Mouse (Mus musculus) liver, embryonic 11.5 days (tissue): ENCODE data around the gene Mrpl36. TPM values are rescaled to one million over a fixed set of nuclear protein-coding genes. Genes with fewer than 3 reads are reported as not detected.

Source experiments
- ATAC-seq: fragments of 200-750 bp; cut with Nextera tagmentation; replicated peaks from 2 replicates; pipeline ENCODE4 v1.8.0; 2017; ENCODE audit warnings: moderate number of reproducible peaks, mild to moderate bottlenecking, moderate TSS enrichment, moderate library complexity; ENCODE audit not compliant: low FRiP score
- DNase-seq: peaks from one replicate; pipeline ENCODE4 v3.0.0-alpha.2; 2017; ENCODE audit warnings: low spot score
- H3K27ac ChIP-seq: fragments of 300-500 bp; sonication (generic); 2 replicates; pipeline ENCODE4 v1.5.1; 2014; ENCODE audit warnings: mild to moderate bottlenecking, low read depth, low read length, control low read depth
- H3K27me3 ChIP-seq: fragments of 300-500 bp; sonication (generic); replicated peaks from 2 replicates; pipeline ENCODE4 v1.6.1; 2014; ENCODE audit warnings: low read length, mixed read lengths; ENCODE audit not compliant: control insufficient read depth, insufficient read depth
- H3K36me3 ChIP-seq: fragments of 300-500 bp; sonication (generic); 2 replicates; pipeline ENCODE4 v1.6.1; 2014; ENCODE audit warnings: mild to moderate bottlenecking, low read length, moderate library complexity, mixed read lengths; ENCODE audit not compliant: control insufficient read depth, insufficient read depth
- H3K4me1 ChIP-seq: fragments of 300-500 bp; sonication (generic); replicated peaks from 2 replicates; pipeline ENCODE4 v1.6.1; 2014; ENCODE audit warnings: low read length, mixed read lengths; ENCODE audit not compliant: control insufficient read depth, insufficient read depth
- H3K4me2 ChIP-seq: fragments of 300-500 bp; sonication (generic); 2 replicates; pipeline ENCODE4 v1.6.1; 2014; ENCODE audit warnings: mild to moderate bottlenecking, control low read depth, moderate library complexity
- H3K4me3 ChIP-seq: fragments of 300-500 bp; sonication (generic); 2 replicates; pipeline ENCODE4 v1.5.1; 2014; ENCODE audit warnings: low read depth, low read length, control low read depth
- H3K9ac ChIP-seq: fragments of 300-500 bp; sonication (generic); 2 replicates; pipeline ENCODE4 v1.6.1; 2014; ENCODE audit warnings: low read depth, low read length, control low read depth
- H3K9me3 ChIP-seq: fragments of 300-500 bp; sonication (generic); 2 replicates; pipeline ENCODE4 v1.6.1; 2016; ENCODE audit warnings: low read length, inconsistent platforms, mixed read lengths; ENCODE audit not compliant: control insufficient read depth
- WGBS: fragments of 180-500 bp; shearing (Covaris S2); extraction: QIAGEN DNeasy Blood & Tissue Kit; methylation state at CpG from one replicate; pipeline ENCODE4 v1.1.7; 2014; 5-methylcytosine and 5-hydroxymethylcytosine counted together
- polyA plus RNA-seq: library from polyadenylated mRNA; unstranded; fragments of >200 nt; fragmentation: Nextera tagmentation; extraction: Ambion mirVana; gene quantifications from 2 replicates; pipeline ENCODE4 v1.2.1, GENCODE M21; 2014

Gene Mrpl36
- polyA plus RNA-seq, 1 experiment from 2014 or later, result 211 TPM

DNA sequence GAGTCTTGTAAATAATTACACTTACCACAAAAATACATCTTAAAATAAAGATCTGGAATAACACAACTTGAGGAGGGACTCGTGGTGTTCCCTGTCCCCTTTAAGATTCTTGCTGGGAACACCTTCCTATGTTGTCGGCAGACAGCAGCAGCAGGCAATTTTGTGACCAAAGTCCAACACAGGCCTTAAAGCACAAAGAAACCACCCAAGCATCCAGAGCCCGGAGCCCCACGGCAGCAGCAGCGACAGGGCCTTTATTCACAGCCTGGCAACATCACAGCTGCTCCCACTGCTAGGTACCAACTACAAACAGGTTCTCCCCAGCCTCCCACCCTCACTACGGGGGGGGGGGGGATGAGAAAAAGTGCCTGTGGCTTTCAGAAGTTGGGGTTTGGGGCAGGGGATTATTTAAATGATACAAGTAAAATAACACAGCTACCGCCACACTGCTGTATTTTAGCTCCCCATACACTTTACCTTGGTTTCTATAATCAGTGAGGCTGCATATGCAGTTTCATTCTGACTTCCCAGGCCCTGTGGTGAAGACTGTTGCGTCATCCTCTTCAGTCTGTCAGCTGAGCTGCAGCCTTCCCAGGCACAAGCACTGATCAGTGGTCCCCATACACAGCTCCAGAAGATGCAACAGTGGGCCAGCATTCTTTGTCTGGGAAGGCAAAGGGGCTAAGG lies 22.8 kb upstream of the Mrpl36 start:
- H3K27ac ChIP-seq, result no peak overlapping the region
- no peak for ATAC-seq
- no peak overlapping the region for H3K9ac ChIP-seq

DNA sequence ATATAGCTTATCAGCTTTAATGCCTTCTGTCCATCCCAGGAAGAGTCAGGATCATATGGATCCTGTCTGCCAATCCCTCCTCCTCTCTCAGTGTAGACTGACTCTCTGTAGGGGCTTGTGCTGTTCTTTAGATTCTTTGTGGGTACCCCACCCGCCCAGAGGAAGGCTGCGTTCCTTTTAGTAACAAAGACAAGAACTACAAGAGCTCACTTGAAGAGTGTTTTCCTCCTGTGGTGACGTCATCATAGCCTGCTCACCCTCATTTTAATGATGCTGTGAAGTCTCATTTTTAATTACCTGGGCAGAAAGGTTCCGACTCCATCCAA lies 22.3 kb upstream of the Mrpl36 start:
- no peak for ATAC-seq
- DNase-seq, result no peak
- no peak overlapping the region for H3K4me2 ChIP-seq
- H3K27ac ChIP-seq, result no peak overlapping the region
- 68% methylated on average over 4 of the region's 4 CpGs for WGBS
- no peak overlapping the region for H3K9ac ChIP-seq
- H3K27me3 ChIP-seq, result no peaks in the 10 kb centered on the region; the same call in 1 of the 2 replicates
- H3K9me3 ChIP-seq, result no peaks in the 10 kb centered on the region
- no peaks in the 10 kb centered on the region for H3K4me1 ChIP-seq
- H3K36me3 ChIP-seq, result no peaks in the 10 kb centered on the region
- H3K4me3 ChIP-seq, result no peak overlapping the region

More for the DNA sequence above, 22.8 kb upstream of the Mrpl36 start:
- WGBS, result 68% methylated on average over 8 of the region's 8 CpGs
- no peak overlapping the region for H3K4me2 ChIP-seq
- no peak overlapping the region for H3K4me3 ChIP-seq
- no peaks in the 10 kb centered on the region; the same call in 1 of the 2 replicates for H3K27me3 ChIP-seq
- H3K36me3 ChIP-seq, result no peaks in the 10 kb centered on the region
- no peaks in the 10 kb centered on the region for H3K9me3 ChIP-seq
- DNase-seq, result no peak
- H3K4me1 ChIP-seq, result no peaks in the 10 kb centered on the region

DNA sequence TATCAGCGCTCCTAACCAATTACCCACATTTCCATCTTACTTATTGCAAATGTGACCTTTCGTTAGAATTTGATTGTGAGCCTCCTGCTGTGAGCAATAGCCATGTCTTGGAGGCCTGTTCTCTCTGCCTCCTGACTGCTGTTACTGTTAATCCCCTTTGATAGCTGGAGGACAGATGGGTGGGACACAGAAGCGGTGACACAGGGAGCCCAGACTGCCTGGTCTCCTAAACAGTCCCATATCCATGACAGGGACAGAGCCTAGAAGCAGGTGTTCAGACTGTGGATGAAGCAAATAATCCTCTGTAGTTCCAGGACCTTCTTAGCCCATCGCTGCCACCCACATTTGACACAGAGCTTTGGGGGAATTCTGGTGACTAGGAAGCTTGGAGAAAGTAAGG lies 21.9 kb upstream of the Mrpl36 start:
- H3K9me3 ChIP-seq, result no peaks in the 10 kb centered on the region
- no peak for ATAC-seq

DNA sequence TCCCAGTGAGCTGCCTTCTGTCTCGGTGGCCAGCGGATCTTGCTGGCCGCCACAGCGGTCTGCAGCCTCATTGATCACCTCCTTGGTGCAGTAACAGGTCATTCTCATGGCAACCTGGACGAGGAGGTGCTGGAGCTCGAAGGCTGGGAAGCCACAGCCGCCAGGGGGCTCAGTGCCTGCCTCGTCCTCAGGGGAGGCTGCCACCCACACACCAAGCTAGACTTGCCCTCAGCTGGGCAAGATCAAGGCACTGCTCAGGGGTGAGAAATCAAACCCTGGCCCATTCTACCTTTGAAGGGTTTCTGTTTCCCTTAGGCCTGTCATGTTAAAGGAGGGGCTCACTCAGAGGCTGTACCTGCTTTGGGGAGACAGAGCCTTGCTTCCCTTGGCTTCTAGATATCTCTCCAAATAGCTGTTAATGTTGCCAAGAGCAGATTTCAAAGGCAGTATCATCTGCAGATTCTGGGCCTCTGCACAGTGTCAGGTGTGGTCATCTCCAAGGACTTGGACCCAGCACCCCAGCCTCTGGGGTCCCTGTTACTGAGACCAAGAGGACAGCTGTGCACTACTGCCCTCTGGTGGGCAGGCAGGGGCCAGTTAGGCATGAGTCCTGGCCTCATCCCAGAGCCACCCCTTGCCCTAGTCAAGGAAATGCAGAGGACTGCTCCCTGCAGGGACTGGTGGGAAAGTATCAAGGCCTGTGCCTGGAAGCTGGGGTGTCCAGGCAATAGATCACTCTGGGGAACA lies 18.0 kb upstream of the Mrpl36 start:
- H3K4me1 ChIP-seq, result no peaks in the 10 kb centered on the region
- no peaks in the 10 kb centered on the region for H3K9me3 ChIP-seq
- H3K9ac ChIP-seq, result no peak overlapping the region
- 26% methylated on average over 8 of the region's 8 CpGs for WGBS
- ATAC-seq, result peak; percentile 70
- H3K4me3 ChIP-seq, result no peak overlapping the region
- H3K36me3 ChIP-seq, result no peaks in the 10 kb centered on the region
- peak; percentile 57 for DNase-seq
- no peak overlapping the region for H3K27ac ChIP-seq
- H3K4me2 ChIP-seq, result no peak overlapping the region
- no peaks in the 10 kb centered on the region for H3K27me3 ChIP-seq

More for the DNA sequence above, 21.9 kb upstream of the Mrpl36 start:
- no peaks in the 10 kb centered on the region; the same call in 1 of the 2 replicates for H3K27me3 ChIP-seq
- no peaks in the 10 kb centered on the region for H3K36me3 ChIP-seq
- 70% methylated on average over 4 of the region's 4 CpGs for WGBS
- no peak overlapping the region for H3K27ac ChIP-seq
- DNase-seq, result no peak
- H3K4me2 ChIP-seq, result no peak overlapping the region
- no peak overlapping the region for H3K4me3 ChIP-seq
- no peak overlapping the region for H3K9ac ChIP-seq
- H3K4me1 ChIP-seq, result no peaks in the 10 kb centered on the region

DNA sequence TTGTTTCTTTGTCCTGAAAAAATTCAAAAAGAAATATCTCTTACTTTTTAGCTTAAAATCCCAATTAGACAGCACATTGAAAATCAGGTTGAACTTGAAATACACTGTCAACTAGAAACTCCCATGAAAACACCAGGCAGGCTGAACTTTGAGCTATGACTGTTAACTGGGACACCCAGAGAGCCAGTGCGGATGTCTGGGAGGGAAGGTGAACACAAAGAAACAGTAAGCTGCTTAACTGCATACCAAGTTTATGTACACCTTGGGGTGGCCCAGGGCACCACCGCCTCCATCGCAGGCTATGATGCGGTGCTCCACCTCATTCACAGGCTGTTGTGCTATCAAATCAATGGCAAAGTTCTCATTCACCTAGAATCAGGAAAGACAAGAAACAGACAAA lies 8.3 kb upstream of the Mrpl36 start:
- no peak overlapping the region for H3K4me2 ChIP-seq
- no peaks in the 10 kb centered on the region for H3K27me3 ChIP-seq
- WGBS, result 94% methylated on average over 4 of the region's 4 CpGs
- no peak overlapping the region for H3K4me3 ChIP-seq
- no peaks in the 10 kb centered on the region; the same call in 1 of the 2 replicates for H3K9me3 ChIP-seq
- no peak overlapping the region for H3K27ac ChIP-seq
- no peak overlapping the region for H3K9ac ChIP-seq
- peaks cover 52% of the 10 kb centered on the region for H3K36me3 ChIP-seq
- H3K4me1 ChIP-seq, result no peaks in the 10 kb centered on the region
- no peak for DNase-seq
- ATAC-seq, result no peak

DNA sequence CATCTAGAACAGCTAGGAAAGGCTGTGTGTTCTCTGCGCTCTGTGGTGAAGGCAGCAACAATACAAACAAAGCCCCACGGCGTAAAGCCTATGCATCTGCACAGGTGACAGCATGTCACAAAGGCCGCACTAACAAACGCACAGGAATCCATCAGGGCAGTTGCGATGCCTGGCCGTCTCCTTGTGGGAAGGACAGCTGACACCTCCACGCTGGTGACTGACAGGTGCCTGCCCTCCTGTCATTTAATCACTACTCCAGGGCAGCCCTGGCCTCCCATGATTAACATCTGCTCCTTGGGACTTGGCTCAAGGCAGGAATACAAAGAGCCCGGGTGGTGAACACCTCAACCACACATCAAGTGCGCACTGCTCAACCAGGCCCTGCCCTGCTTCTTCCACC lies 5.7 kb upstream of the Mrpl36 start:
- H3K27me3 ChIP-seq, result no peaks in the 10 kb centered on the region
- no peak overlapping the region for H3K4me3 ChIP-seq
- ATAC-seq (no peak), DNase-seq (no peak)
- H3K27ac ChIP-seq, result no peak overlapping the region
- WGBS, result 86% methylated on average over 10 of the region's 10 CpGs
- H3K9me3 ChIP-seq, result no peaks in the 10 kb centered on the region; the same call in 1 of the 2 replicates
- H3K36me3 ChIP-seq, result peaks cover 39% of the 10 kb centered on the region
- H3K4me2 ChIP-seq, result no peak overlapping the region
- H3K9ac ChIP-seq, result no peak overlapping the region
- peaks cover 3% of the 10 kb centered on the region; the same call in 1 of the 2 replicates for H3K4me1 ChIP-seq

DNA sequence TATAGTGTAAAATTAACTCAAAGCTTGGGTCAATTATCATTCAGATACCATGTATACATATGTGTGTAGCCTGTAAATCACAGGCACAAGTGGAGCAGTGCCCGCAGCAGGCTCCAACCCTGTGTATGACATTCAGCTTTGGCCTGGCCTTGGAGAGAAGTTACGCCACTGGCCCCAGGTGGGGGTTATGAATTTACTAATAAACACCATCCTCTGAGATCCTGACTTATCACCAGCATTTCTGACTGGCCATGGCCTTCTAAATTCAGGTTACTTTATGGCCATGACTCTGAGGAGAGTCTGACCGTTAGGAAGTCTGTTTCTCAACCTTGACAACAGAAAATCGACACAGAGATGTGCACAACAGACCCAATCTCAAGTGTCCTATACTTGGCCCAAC lies 4.9 kb upstream of the Mrpl36 start:
- WGBS, result 93% methylated on average over 4 of the region's 4 CpGs
- ATAC-seq (no peak), DNase-seq (no peak)
- H3K36me3 ChIP-seq, result peaks cover 32% of the 10 kb centered on the region
- H3K27me3 ChIP-seq, result no peaks in the 10 kb centered on the region
- H3K4me2 ChIP-seq, result no peak overlapping the region
- H3K9ac ChIP-seq, result no peak overlapping the region
- H3K4me3 ChIP-seq, result no peak overlapping the region
- H3K9me3 ChIP-seq, result no peaks in the 10 kb centered on the region; the same call in 1 of the 2 replicates
- no peak overlapping the region for H3K27ac ChIP-seq
- peaks cover 3% of the 10 kb centered on the region; the same call in 1 of the 2 replicates for H3K4me1 ChIP-seq

DNA sequence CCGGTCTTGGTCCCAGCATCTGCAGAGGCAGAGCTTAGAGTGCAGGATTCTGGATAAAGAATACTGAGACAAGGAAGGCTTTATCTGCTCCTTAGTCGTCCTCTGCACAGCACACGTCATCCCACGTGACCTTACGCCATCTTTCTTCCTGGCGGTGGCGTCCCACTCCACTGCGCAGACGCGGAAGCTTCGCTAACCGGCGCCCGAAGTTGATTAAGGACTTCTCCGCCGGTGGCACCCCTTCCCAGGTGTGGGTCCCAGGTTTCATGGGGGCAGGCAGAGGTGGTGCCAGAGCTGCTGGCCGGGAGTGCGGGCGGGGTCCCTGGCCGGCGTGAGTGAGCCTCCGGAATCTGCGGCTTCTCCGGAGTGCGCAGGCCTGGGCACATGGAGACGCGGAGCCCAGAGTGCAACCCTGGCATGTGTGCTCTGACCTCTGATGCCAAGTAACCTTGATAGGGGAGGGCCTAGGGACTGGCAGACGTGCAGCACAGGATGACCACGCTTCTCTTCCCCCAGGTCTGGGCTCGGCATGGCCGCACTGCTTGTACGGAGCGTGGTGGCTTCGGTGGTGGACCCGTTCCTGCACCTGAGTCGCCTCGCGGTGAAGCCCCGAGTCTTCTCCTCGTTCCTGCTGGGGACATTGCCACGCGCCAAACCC lies 2.7 kb downstream of the Mrpl36 start:
- no peaks in the 10 kb centered on the region for H3K27me3 ChIP-seq
- peaks cover 11% of the 10 kb centered on the region for H3K4me1 ChIP-seq
- peak overlapping the region; percentile 83 for H3K4me3 ChIP-seq
- peak overlapping the region; percentile 89 for H3K4me2 ChIP-seq
- H3K27ac ChIP-seq, result peak overlapping the region; percentile 65
- ATAC-seq (peak; percentile 83), DNase-seq (peak; percentile 83)
- H3K9me3 ChIP-seq, result no peaks in the 10 kb centered on the region
- WGBS, result under 1% methylated on average over 42 of the region's 42 CpGs
- peak overlapping the region; percentile 89 for H3K9ac ChIP-seq
- no peaks in the 10 kb centered on the region; the same call in 1 of the 2 replicates for H3K36me3 ChIP-seq
